Mouse (Mus musculus): ENCODE results near the gene Ccdc12.

Gene Ccdc12

GRCm38 (mm10) chr9:110743456-110744323, 87.4 kb downstream of the Ccdc12 start:
- DNase-seq (ENCODE audit: low spot score), result no peak

GRCm38 (mm10) chr9:110745752-110746151, 89.4 kb downstream of the Ccdc12 start:
- no peak for DNase-seq (ENCODE audit: low spot score)

DNA sequence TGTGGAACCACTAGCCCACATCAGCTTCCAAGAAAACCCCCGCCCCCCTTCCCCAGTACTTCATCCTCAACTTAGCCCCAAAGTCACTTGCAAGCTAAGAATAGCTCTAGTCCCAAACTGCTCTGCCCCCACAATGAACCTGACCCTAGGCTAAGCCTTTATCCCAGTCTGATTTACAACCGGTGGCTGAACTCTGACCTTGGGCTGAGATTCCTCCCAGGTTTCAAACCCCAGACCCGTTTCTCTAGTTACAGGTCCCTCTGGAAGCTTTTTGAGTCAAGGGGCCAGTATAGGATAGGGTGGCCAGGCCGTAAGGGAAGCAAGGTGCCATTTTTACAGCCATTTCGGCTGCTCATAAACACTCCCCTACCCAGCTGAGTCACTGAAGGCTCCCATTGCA, 89.9 kb downstream of the Ccdc12 start:
- DNase-seq (ENCODE audit: low spot score), result no peak

DNA sequence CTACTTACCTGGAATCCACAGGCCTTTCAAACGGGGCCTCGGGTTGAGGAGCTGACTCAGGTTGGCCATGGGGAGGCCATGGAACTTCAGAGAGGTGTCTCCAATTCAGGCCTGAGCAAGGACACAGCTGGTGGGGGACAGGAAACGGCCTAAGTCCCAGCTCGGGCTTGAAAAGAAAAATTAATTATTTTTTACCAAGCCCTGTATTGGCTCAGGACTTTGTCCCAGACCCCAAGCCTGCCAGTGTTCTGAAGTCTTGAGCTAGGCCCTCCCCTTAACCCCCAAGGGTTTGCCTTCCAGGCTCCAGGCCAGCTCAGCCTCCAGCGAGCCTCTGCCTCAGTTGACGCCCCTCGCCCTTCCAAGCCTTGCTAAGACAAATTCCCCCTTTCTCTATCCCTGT, 90.7 kb downstream of the Ccdc12 start, which contains the start of gene Pth1r:
TSS of gene Pth1r (minus strand) at position 185 of the 400 bp plus-strand sequence.
- no peak for DNase-seq (ENCODE audit: low spot score)

GRCm38 (mm10) chr9:110748451-110748850, 92.1 kb downstream of the Ccdc12 start:
- DNase-seq (ENCODE audit: low spot score), result no peak

GRCm38 (mm10) chr9:110750404-110751187, 94.3 kb downstream of the Ccdc12 start:
- DNase-seq (ENCODE audit: low spot score), result no peak

GRCm38 (mm10) chr9:110751412-110751811, 95.1 kb downstream of the Ccdc12 start:
- DNase-seq (ENCODE audit: low spot score), result no peak

DNA sequence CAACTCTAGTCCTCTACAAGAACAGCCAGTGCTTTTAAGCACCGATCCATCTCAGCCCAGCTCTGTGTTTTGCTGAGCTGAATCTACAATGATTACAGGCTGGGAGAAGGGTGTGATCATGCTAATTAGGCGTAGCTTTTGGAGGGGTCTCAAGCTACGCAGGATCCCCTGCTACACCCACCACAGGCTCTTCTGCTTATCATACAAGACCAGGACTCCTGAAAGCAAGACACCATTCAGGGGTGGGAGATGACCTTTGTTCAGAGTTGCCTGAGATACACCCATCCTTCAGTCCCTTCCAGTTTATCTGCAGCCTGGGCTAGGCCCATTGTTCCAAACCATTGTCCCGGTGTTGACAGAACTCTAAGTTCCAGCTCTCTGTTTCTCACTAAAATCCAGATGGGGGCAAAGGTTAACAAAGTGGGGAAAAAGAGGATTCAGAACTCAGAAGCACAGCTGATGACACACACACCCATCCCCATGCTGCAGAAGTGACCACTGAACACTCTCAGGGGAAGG, 96.7 kb downstream of the Ccdc12 start:
- DNase-seq (ENCODE audit: low spot score), result no peak

GRCm38 (mm10) chr9:110753773-110754172, 97.5 kb downstream of the Ccdc12 start:
- no peak for DNase-seq (ENCODE audit: low spot score)

GRCm38 (mm10) chr9:110757816-110758215, 101.5 kb downstream of the Ccdc12 start:
- DNase-seq (ENCODE audit: low spot score), result no peak

DNA sequence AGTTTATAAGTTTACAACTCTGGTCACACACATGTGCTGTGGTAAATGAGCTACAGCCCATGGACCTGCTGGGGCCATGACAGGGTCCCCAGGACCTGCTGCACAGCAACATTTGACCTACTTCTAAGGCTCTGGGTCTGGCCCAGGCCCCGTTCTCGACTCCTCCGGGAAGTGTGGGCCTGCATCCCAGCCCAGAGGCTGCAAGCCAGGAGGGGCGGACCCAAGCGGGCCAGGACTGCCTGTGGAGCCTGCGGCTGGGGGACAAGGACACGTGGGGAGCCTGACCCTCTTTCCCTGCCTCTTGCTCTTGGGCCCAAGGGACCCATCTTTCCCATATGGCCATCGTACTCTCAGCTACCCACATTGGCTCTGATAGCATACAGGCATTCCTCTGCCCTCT, 102.3 kb downstream of the Ccdc12 start:
- DNase-seq (ENCODE audit: low spot score), result no peak

DNA sequence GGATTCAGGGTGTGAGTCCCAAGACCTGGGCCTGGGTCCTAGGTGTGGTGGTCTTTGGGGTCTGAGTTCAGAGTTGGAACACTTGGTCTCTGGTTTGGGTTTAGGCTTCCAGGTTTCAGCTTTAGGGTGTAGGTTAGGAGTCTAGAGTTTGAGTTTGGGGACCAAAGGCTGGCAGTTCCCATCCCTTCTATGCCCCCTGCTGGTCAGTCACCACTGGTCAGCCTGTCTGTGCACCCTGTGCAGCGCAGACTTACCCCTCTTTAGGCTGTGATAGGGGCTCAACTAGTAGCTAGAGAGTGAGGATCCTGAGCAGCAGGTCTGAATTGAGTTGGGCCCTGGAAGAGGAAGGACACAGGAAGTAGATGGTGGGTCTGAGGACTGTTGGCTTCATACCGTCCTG, 103.0 kb downstream of the Ccdc12 start:
- no peak for DNase-seq (ENCODE audit: low spot score)

GRCm38 (mm10) chr9:110760886-110761285, 104.6 kb downstream of the Ccdc12 start:
- DNase-seq (ENCODE audit: low spot score), result no peak

Measured in layer of hippocampus, adult 9-10 months (tissue).